Mouse (Mus musculus): Measurements from ENCODE around the gene Mapre1.

Mapre1 gene

GRCm38 (mm10) chr2:153778638-153779362 lies 37.7 kb downstream of the Mapre1 start:
- peak; percentile 84 for DNase-seq

DNA sequence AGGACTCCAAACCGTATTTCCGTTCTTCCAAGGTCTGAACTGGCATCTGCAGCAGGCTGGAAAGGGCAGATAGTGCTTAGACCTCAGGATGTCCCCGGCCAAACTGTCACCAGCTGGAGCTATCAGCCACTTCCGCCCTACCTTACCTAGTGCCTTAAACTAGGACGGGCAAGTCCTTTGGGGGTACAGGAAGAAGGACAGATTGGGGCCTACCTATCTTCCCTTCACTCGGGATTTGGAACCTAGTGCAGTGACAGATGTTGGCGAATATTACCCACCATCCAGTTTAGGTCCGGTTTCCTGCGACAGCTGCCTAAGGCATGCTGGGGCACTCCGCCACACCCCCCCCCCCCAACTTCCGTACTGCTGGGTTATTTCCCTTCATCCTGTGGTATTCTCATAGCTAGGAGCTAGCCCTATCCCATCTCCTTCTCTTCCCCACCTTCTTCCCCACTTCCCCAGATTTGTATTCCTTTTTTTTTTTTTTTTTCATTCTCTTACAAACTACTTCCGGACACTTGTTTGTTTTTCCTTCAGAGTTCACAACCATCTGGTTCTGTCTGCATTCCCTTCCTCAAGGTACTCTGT lies 38.4 kb downstream of the Mapre1 start, which contains the start of gene Efcab8:
TSS of gene Efcab8 (plus strand) at position 538 of the 588 bp plus-strand sequence.
- no peak for DNase-seq

DNA sequence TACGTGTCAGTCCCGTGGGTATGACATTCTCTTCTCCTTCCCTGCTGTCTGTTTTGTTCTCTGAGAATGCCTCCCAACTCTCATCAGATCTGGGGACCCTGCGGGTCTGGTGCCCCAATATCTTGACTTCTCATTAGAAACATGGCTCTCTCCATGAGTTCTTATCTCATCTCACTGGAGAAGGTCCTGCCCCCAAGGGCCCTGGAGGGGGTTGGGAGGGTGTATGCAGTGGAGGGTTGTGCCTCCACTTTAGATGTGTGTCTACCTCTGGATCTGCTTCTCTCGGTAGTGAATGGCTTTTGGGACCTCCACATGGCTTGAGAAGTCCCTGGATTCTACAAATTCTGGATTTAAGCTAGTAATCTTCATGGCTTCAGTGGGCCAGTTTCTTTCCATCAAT lies 40.1 kb downstream of the Mapre1 start:
- DNase-seq: no peak

DNA sequence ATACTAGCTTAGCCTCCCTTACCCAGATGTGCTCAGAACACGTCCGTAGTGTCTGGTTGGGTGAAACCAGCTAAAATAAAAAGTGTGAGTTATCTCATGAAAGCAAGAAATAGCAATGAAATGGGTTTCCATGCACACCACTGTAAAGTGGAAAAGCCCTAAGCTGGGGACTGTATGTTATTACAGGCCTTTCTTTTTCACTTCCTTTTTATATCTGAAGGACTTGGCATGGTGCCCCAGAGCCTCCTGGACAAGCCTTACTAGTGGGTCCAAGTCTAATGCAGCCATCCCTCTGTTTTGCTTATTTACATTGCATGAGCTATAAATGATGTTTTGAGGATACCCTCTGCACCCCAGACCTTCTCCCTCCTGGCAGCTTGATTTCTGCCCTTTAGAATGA lies 43.6 kb downstream of the Mapre1 start:
- no peak for DNase-seq

DNA sequence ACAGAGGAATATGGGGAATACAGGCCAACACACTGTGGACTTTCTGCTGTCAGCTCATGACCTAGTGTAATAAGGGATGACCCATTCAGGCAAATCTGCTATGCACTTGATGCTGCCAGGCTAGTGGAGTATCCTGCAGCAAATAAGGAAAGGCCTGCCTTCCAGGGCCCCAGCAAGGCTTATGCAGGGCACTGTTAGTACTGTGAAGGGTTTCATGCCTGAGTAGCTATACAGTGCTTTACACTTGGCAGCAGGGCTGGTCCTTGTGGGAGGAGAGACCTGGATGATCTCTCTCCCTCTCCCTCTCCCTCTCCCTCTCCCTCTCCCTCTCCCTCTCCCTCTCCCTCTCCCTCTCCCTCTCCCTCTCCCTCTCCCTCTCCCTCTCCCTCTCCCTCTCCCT lies 52.3 kb downstream of the Mapre1 start:
- DNase-seq: no peak

DNA sequence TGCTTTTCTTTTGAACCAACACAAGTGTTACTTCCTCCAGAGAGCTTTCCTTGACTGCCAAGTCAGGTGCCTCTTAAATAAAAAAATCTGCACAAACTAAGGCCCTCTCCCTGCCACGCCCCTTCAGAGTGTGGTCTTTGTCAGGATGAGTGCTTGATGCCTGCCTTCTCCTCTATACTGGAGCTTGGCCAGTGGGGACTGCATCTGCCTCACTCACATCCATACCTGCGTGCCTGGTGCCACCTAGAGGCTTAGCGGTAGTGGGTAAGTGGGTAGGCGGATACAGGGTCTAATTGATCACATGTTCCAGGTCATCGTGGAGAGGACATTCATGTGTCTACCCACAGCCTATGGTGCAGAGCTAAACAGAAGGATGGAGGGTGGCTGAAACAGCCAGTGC lies 54.0 kb downstream of the Mapre1 start:
- peak; percentile 58 for DNase-seq

DNA sequence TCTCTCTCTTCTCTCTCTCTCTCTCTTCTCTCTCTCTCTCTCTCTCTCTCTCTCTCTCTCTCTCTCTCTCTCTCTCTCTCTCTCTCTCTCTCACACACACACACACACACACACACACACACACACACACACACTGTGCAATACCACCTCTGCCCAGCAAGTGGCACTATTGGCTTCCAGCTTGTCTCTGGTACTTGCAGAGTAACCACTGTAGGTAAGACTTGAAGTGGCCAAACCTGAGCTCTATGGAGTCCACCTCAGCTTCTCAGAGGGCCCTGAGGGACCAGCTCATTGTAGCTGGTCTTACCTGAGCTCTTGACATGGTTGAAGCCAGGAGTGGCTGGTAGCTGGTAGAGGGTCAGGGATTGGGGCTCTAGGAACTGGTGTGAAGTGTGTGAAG lies 66.4 kb downstream of the Mapre1 start:
- DNase-seq: peak; percentile 78

DNA sequence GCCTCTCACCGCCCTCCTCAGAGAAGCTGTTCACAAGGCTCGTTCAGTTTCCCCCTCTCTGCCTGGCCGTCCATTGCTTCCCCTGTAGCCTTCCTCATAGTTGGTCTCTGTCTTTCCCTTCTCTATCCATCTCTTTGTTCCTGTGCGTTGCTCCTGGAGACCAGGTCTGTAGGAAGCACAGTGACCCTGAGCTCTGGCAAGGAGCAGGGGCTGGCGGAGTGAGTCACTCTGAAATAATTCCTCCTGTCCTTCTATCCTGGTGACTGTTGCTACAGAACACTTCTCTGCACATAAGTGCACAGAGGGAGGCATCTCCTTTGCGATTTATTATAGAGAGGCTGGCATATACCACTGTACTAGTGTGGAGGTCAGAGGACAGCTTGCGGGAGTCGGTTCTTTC lies 67.1 kb downstream of the Mapre1 start:
- DNase-seq: no peak

- no peak for DNase-seq
Observed at GRCm38 (mm10) chr2:153808841-153809240, 67.8 kb downstream of the Mapre1 start.

DNA sequence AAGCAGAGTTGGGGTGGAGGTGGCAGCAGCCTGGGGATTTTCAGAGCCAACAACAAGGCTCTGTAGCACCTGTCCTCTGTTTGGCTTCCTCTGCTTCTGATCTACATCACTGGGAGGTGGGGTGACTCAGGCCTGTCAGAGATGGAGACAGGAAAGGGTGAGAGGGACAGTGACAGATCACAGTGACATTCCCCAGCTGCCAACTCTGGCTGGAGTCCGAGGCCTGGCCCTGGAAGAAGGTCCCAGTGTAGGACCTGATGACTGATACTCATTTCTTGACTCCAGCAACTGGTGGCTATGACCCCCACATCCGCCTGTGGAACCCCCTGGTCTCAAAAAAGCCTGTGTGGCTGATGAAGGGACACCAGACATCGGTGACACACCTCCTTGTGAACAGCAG lies 68.8 kb downstream of the Mapre1 start:
- DNase-seq: no peak

DNA sequence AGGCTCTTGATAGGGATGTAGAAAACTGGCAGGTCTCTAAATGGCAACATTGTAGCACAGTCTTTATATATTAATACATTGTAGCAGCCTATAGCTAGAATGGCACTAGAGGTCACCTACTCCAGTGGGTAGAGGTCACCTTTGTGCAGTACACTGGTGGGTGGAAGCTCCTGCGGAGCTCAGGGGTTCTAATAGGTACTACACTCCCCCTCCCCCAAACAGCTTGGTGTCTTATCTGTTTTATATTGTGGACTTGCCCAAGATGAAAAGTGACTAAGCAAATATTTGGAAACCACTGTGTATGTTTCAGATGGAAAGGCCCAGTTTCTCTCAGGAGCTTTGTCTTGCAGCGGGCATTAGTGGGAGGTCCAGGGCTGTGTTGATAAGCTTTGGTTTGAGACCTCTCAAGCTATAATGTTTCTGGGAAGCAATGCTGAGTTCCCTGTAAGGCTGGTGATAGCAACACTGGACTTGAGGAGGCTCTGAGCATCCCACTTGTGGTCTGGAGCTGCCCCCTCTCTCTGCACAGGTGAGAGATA lies 81.0 kb downstream of the Mapre1 start:
- DNase-seq: no peak

All from retina, postnatal 1 day (tissue).